Mouse (Mus musculus) embryo, embryonic 11.5 days (tissue): ENCODE results near the gene Sugp1.
A peak's percentile ranks its signal among the peaks of the same experiment; 100 is the strongest.

Experiments
- DNase-seq: peaks from one replicate; pipeline ENCODE4 v3.0.0-alpha.2; 2012; ENCODE audit warnings: low read depth, low spot score

The Sugp1 gene

GRCm38 (mm10) chr8:70111192-70111795 is 68.7 kb downstream of the Sugp1 start:
- no peak for DNase-seq

DNA sequence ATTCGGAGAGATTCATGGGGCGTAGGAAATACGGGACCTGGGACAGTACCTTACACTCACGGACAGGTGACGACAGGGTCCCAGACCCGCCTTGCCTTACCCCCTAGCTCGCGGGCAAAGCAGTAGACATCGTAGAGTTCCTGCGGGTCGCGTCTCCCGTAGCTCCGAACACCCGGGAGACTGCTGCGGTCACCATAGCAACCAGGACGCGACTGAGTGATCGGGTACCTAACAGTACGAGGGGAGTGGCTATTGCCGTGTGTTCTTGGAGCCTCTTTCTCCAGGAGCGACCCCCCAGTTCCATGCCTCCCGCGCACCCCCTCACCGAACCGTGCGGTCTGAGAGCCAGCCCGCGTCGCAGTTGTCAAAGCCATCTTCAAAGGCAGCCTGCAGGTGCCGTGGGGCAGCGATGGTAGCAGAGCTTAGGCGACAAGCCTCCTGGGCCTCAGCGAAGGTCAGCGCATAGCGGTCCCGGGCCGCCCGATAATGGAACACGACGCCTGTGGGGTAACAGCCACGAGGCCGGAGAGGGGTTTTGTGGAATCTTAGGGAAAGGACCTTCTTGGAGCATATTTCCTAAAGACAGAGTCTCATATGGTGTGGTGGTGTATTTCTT is 69.9 kb downstream of the Sugp1 start:
- DNase-seq: no peak

GRCm38 (mm10) chr8:70114488-70114887 is 71.9 kb downstream of the Sugp1 start:
- no peak for DNase-seq

GRCm38 (mm10) chr8:70114892-70115291 is 72.3 kb downstream of the Sugp1 start:
- DNase-seq: no peak

- peak; percentile 52 for DNase-seq
Observed at GRCm38 (mm10) chr8:70117611-70118010, 75.0 kb downstream of the Sugp1 start.

GRCm38 (mm10) chr8:70118726-70119700 is 76.4 kb downstream of the Sugp1 start:
- no peak for DNase-seq

- DNase-seq: peak; percentile 78
Observed at GRCm38 (mm10) chr8:70120667-70121066, 78.1 kb downstream of the Sugp1 start, which contains the start of gene Ncan. Gene Ncan (minus strand): TSS chr8:70120873.
